Mouse (Mus musculus): ENCODE results near the gene Vwa3b.
"Not testable (repeated sequence)": the region's sequence is repeated elsewhere in the genome, so short reads cannot be mapped to it uniquely, and the experiment has no call there.

Vwa3b gene

DNA sequence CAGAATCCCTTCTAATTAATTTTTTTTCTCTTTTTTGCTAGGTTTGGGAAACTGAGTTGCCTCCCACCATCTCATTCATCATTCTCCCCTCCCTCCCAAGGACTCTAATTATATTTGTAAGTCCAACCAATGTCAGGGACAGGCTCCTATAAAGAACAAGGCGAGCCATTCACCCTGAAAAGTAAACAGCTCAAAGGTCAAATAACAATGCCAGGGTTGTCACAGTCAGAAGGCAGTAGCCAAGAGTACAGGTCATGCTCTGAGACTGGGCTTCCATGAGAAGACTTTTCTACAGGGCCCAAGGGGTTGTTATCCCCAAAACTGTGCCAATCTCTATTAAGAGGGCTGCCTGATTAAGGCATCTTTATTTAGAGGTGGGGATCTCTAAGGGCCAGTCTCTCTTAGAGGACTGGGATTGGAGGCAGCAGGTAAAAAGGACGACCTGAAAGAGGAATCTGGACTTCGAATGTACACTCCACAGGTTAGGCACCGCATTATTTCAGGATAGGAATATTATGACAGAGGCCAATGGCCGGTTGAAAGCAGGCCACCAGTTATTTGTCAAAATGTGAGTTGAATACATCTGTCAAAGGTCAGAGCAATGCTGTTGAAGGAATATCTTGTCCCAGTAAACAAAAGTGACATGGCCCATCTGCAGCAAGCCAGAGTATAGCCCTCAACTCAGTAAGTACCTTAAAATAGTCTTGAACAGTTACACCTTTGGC, at the start of gene Vwa3b:
Gene Vwa3b, plus strand, starts transcription at position 635 of the 725 bp plus-strand sequence.
- DNase-seq: no peak

DNA sequence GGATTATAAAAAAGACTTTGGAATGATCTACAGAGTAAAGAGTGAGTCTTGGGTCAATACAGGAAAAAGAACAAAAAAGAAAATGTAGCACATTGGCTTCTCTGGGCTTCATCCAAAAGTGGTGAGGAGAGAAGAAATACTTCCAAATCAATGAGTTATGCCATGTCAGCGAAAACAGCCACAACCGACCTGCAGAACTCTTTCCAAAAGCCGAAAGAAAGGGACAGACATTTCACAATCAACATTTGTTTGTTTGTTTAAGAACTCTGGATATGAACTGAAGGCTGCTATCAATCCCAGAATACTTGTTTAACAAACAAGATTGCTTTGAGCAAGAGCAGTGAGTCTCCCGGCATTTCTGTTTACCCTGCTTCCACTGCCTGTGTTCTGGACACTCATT, 49.6 kb upstream of the Vwa3b start:
- no peak for DNase-seq

DNA sequence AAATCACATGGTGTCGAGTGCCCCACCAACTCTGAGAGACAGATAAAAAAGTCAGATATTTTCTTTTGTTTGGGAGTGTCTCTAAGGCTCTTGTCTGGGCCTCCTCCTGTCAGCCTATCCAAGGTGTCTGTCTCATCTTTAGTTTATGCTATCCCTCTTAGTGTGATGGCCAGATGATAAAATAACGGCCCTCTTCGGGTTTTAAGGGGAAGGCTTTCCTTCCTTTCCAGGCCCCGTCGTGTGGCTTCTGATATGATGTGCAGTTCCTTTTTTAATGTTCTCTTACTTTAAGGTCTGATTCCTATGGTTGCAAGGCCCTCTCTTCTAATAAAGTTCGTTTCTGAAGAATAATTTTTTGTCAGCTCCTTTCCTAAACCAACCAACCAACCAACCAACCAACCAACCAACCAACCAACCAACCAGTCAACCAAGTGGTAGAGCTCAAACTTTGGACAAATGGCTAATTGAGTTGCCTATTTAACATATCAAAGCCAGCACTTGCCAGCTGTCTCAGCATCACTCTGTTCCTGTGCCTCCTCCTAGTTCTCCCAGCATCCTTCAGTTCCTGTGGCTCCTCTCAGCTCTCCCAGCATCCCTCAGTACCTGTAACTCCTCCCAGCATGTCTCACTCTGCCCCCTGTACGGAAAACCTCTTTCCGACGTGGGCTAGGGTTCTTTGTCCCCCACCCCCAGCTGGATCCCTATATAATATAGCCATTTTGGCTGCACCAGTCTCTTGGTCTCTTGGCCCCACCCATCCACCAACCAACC, 44.0 kb upstream of the Vwa3b start:
- DNase-seq: no peak

DNA sequence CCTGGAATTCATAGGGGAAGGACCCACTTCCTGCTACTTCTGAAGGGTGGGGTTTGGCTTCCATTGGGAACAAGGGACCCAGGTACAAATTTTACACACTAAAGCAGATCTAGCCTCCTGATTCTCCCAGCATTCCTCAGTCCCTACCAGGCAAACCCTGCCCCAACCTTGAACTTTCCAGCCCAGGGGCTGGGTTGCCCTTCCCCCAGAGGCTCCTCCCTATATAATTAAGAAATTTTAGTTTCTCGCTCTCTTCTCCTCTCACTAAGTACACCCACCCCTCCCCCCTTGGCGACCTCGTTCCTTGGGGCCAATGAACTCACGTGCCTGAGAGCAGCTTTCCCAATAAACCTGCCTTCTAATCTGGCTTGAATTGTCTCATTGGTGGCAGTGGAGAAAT, 42.6 kb upstream of the Vwa3b start:
- DNase-seq: no peak

DNA sequence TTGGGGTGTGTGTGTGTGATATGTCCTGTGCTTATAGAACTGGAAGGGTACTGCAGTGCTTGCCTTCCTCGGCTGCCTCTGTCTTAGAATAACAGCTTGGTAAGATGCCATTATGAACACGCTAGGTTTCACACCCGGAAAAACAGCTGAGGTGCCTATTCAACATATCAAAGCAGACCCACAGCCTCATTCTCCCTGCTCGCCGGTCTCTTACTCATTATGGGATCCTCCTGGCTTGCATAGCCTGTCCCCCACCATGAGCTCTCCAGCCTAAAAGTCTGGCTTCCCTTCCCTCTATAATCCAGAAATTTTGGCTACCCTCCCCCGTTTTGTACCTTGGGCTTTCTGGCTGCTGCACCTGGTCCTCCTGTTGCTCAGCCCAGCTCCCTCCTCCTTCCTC, 42.0 kb upstream of the Vwa3b start:
- DNase-seq: no peak

DNA sequence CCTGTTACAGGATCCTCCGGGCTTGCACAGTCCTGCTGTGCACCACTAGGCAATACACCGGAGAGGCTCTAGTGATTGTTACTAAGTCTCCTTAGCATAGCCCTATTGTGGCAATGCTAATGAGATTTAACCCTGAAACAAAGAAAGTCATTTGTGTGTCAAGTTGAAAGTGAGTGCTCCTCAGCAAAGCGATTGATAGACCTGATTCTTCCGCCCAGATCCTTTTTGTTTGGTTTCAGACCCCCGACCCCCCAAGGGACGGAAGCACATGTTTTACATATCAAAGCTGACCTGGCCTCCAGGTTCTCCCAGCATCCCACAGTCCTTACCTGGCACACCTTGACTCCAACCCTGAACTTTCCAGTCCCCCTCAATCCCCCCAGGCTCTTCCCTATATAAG, 40.5 kb upstream of the Vwa3b start:
- DNase-seq: no peak

DNA sequence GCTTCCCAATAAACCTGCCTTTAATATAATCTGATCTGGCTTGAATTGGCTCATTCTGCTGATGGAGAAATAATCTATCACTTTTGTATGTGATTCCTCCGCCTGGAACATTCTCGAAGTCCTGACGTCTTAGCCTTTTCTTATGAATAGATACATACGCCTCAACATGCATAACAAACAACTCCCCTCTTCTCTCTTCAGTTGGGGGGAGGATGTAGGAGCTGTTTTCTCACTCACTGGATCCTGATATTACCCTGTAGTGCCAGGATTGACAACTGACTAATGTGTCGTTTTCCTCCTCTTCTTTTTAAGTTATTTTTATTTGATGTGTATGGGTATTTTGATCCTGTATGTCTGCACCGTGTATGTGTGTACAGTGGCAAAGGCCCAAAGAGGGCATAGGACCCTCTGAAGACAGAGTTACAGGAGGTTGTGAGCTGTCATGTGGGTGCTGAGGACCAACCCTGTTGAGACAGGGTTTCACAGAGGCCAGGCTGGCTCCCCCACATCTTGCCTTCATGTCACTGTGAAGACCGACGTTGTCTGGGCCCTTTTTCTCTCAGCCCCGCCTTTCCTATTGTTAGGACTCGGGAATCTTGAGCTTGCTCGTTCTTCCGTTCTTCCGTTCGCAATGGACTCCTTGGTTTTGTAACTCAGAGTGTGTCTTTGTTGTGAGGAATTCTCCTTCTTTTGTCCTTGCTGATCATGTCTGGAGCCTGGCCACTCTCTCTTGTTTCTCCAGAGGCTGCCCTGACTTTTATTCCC, 39.8 kb upstream of the Vwa3b start:
- DNase-seq: no peak

DNA sequence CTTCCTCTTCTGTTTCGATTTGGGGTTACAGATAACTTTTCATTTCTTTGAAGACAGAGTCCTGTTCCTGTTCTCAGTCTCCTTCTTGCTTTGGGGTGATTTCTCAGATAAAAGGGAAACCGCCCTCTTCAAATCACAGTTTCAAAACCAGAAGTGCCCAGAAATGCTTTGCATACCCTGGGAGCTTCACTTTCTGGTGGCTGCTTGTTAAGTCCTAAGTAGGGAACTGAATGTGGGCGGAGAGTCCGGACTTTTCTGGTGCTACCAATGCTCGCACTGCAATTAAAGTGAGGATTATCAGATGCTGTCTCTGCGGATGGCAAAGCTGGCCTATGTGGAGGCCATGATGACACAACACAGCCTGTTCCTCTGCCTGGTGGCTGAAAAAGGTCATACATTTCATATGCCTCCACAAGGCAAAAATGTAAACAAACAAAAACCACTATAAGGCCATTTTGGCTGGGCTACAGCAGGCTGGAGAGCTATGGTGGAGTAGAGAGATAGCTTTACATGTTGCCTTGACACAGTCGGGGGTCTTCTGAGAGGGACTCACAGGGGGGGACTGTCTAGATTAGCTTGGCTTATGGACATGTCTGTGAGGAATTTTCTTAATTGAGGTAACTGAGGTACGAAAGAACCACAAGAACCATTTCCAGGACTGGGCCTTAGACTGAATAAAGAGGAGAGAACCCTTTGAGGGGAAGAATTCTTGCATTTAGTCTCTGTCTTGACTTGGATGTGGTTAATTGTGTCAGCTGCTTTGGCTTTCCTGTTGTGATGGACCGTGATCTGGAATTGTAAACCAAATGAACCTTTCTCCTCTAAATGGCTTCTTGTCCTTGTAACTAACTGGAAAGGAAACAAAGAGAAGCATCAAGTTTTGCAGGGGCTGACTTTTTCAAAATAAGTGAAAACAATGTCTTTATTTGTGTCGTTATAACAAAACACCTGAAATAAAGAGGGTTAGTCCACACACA, 38.9 kb upstream of the Vwa3b start:
- DNase-seq: no peak

DNA sequence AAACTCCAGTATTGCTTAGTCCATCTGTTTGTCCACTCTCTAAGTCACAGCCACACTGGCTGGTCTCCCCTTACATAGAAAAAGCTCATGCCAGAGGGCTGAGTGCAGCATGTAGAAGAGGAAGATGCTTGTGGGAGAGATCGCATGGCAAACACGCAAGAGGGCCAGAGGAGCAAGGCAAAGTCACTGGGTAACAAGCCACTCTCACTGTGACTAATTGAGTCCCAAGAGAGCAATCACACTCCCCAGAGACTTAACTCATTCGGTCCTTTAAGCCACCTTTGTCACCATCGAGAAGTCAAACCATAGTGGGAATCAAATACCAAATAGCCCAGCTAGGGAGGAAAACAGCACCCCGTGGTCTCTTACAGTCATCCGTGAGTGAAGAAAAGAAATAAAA, 38.2 kb upstream of the Vwa3b start:
- DNase-seq: no peak

DNA sequence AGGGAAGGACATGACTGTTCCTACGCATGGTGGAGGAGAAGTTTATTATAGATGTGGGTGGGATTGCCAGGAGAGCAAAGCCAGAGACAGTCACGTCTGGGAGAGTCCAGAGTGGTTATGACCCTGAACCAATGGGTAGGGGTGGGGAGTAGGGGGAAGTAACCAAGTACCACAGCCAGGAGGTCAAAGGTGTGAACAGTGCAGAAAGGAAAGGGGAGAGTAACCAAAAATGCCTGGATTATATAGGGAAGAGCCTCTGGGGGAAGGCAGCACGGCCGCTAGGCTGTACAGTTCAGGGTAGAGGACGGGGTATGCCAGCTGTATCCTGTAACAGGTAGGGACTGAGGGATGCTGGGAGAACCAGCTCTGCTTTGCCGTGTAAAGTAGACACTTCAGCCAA, 37.8 kb upstream of the Vwa3b start:
- no peak for DNase-seq

DNA sequence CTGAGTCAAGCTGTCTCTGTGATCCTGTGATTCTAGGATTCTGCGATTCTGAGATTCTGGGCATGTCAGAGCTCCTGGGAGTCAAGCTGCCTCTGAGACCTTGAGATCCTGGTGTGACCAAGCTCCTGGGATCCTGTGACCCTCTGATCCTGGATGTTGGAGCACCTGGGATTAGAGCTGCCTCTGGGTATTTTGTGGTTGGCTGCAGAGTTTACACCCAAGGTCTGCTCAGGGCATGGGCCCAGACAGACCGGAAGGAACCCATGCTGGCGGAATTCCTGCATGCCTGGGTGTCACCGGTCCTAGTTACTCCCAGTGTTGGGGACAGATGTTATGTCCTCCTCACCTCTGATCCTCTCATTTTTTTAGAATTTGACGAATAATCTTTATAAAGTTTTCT, 32.1 kb upstream of the Vwa3b start:
- no peak for DNase-seq

DNA sequence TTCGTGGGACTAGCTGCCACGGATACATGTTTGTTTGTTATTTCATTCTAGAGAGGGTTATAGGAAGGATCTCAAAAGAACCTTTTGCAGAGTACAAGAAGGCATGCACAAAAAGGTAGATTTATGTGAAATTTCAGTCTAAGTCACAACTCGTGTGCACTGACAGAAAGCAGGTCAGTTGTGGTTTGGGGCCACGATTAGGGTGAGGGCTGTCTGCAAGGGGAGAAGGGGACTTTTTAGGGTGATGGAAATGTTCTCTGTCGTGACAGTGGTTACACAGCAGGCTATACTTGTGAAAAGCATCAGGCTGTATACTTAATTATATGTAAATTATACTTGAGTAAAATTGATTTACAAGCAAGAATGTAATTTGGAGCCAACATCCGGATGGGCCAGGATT, 30.6 kb upstream of the Vwa3b start:
- no peak for DNase-seq

DNA sequence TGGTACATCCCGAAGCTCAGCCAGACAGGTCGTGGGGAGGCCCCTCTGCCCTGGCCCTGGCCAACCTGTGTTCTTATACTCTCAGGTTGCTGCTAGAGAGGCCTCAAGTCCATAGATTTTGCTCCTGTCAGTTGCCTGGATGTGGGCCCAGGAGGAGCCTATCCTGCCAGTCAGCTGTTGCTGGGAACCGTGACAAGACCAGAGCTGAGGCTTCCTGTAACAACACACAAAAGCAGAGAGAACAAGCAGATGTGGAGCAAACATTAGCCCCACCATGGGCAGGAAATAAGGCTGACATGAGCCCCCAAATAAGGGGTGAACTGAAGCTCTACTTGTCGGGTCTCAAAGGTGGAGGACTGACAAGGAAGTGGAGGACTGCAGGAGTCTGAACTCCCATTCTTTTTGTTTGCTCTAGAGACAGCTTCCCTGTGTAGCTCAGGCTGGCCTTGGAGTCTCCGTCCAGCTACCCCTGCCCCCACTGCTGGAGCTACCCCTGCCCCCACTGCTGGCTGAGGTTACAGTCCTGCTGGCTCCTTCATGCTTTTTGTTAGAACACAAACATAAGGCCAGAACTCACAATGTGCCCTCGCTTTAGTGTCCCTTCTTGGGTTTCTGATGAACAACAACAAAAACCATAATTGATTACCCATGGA, 29.7 kb upstream of the Vwa3b start:
- peak; percentile 58 for DNase-seq

DNA sequence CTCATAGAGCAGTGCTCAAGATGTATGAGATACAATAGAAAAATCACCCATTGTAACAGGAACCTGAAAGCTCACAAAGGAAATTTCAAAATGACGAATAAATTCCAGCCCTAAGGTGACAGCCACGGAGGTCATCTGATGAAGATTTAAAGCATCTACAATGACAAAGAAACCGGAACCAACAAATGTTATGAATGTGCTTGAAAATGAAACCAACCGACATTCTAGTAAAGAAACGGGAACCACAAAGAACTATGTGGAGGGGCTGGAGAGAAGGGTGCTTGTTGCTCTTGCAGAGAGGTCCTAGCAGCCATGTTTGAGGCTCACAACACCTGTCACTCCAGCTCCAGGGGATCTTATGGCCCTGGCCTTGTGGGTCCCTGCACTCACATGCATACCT, 26.1 kb upstream of the Vwa3b start:
- DNase-seq: no peak

DNA sequence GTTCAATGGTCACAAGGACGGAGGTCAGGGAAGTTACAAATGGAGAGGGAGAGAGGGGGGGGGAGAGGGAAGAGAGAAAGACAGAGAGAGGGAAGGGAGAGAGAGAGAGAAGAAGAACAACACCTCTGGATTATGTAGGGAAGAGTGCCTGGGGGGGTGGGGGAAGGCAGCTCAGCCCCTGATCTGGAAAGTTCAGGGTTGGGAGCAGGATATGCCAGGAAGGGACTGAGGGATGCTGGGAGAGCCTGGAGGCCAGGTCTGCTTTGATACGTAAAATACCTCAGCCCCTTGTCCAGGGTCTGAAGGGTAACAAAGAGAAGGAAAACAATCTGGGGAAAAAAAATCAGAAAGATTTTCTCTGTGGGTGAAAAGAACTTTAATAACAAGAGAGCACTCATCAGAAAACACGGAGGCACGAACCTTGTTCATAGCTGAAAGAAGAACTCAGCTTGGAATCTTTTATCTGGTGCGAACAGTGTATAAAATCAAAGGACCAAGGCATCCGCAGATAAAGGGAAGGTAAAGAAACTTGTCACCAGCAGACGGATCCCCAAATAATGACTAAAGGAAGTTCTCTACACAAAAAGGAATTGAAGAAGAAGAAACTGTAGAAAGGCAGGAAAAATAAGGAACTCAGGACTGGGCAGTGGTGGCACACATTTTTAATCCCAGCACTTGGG, 24.6 kb upstream of the Vwa3b start:
- no peak for DNase-seq

DNA sequence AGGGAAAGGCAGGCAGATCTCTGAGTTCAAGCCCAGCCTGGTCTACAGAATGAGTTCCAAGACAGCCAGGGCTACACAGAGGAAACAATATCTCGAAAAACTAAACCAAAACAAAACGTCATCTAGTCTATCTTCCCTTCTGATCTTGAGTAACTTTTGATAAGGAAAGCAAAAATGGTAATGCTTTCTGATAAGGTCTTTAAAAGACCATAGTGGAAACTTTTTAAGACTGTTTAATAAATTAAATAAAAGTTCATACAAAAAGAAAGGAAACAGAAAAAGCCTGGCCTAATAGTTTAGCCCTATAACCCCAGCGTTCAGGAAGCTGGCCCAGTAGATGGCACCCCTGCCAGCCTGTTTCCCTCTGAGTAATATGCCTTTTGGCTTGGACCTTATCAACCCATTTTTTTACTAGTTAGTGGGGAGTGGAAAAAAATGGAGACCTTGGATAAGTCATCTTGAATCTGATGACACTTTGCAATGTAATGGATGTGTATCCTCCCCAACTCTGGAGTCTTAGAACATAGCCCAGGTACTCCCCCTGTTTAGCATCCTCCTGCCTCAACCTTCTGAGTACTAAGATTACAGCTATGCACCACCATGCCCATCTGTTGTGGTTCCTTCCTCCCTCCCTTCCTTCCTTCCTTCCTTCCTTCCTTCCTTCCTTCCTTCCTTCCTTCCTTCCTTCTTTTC, 23.9 kb upstream of the Vwa3b start:
- DNase-seq: no peak

DNA sequence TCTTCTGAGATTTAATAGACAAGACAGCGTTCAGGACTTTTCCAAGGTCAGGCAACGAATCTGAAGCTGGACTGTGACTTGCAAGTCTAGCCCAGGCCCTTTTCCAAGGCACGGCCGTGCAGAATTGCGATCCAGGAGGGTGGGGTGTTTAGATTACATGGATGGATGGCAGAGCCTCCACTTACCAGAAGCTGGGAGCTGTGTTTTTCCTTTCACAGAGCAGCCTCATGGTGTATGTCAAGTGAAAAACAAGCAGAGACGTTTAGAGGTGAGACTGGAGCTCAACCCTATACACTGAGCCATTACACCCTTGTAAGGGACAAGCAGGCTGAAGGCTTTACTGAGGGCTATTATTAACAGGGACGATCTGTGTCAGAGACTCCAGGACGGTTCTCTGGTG, 21.9 kb upstream of the Vwa3b start:
- no peak for DNase-seq

DNA sequence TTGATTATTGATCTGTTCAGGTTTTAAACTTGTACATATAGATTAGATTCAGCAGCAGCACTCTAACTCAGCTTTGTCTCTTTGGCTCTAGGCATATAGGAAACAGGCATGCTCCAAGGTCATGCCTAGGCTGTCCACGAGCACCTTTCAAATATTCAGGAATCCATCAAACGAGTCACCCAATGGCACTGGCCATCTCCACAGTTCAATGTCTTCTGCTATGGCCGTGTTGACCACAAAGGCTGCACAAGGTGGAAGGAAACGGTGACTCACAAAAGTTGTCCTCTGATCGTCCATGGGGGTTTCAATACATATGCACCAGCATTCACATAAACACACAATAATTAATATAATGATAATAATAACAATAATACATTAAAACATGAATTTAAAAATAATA, 21.4 kb upstream of the Vwa3b start:
- DNase-seq: no peak

DNA sequence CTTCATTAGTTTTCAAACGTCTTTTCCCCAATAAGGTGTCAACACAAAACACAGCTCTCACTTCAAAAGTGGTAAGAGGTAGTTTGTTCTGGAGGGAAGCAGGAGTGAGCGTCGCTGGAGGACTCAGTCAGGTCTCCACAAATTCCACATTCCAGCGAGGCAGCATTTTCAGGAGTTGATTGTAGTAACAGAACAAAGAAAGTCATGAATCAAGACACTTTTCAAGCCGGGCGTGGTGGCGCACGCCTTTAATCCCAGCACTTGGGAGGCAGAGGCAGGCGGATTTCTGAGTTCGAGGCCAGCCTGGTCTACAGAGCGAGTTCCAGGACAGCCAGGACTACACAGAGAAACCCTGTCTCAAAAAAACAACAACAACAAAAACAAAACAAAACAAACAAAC, 19.9 kb upstream of the Vwa3b start:
- not testable (repeated sequence) for DNase-seq

DNA sequence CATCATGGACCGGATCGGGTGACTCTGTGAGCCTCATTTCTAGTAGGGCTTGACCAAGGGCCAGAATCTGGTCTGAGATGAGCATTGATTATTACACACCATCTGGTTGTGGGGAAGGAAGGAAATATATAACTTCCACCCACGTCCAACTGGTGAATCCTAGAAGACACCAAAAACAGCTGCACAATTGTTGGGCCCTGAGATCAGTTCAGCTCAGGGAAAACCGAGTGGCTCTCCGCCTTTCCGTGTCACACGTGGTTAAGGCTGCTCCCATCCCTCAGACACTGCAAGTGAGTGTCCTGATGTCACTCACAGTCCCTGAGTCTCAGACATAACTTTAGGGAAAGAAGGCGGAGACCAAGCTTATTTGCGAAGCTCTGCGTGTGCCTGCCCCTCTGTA, 16.5 kb upstream of the Vwa3b start:
- DNase-seq: no peak

DNA sequence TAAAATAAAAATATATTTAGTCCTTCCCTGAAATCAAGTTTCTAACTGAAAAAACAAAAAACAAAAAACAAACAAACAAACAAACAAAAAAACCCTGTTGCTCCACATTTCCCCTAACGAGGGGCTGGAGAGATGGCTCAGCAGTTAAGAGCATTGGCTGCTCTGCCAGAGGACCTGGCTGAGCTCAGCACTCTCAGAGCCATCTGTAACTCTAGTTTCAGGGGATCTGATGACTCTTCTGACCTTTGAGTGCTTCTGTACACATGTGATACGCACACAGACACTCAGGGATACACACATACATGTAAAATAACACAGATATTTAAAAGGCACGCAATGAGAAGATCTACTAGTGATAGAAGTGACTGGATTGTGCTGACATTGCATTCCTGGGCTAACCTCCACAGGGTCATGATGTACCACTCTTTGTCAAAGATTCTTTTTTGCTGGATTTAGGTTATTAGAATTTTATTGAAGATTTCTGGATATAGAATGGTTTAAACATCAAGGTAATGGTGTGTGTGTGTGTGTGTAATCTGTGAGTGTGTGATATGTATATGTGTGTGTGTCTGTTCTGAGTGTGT, 14.7 kb upstream of the Vwa3b start:
- DNase-seq: no peak
